Mouse (Mus musculus) ES-E14 (cell line): ENCODE measurements around the gene Adgre5.

ENCODE experiments used
- CHD2 ChIP-seq: IDR thresholded peaks from 2 replicates; pipeline ENCODE4 v1.6.1; 2014; ENCODE audit warnings: mild to moderate bottlenecking, low read depth, low read length, inconsistent platforms
- HCFC1 ChIP-seq: IDR thresholded peaks from 2 replicates; pipeline ENCODE4 v1.6.1; 2012; ENCODE audit warnings: low read length, inconsistent platforms, borderline replicate concordance; ENCODE audit not compliant: insufficient read depth
- MAFK ChIP-seq: IDR thresholded peaks from 2 replicates; pipeline ENCODE4 v1.6.1; 2014; ENCODE audit warnings: mild to moderate bottlenecking, low read depth, low read length, inconsistent platforms; ENCODE audit not compliant: insufficient read depth
- ZNF384 ChIP-seq: IDR thresholded peaks from 2 replicates; pipeline ENCODE4 v1.6.1; 2012; ENCODE audit warnings: low read depth, low read length, inconsistent platforms

DNA sequence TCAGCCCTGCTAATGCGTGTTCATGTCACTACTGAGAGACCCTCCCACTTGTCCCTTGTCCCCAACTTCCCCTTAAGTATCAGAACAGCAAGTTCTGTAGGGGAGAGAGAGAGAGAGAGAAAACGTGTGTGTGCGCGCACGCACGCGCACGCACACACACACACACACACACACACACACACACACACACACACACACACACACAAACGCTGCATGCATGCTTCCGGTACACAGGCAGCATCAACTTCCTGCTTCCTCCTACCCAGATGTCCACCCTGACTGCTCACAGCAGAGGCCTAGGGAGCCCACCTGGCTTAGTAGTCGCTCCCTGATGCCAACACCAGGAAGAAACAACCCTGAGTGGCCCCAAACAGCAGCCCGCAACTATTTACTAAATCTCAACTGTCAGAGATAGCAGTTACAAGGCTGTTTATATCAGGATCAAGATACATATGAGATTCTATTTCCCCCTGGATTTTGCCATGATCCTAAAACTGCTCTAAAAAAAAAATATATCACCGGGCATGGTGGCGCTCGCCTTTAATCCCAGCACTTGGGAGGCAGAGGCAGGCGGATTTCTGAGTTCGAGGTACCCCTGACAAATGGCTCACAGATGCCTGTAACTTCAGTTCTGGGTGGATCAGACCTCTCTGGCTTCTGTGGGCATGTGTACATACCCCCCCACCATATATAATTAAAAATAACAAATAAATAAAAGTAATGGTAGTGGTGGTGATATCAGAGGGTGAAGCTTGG is 45.6 kb downstream of the Adgre5 start:
- TF ChIP-seq HCFC1, result no peak
- TF ChIP-seq MAFK, result no peak
- TF ChIP-seq ZNF384, result no peak
- no peak for TF ChIP-seq CHD2
